Mouse (Mus musculus): ENCODE measurements around the gene Gm47289.

Gene Gm47289

DNA sequence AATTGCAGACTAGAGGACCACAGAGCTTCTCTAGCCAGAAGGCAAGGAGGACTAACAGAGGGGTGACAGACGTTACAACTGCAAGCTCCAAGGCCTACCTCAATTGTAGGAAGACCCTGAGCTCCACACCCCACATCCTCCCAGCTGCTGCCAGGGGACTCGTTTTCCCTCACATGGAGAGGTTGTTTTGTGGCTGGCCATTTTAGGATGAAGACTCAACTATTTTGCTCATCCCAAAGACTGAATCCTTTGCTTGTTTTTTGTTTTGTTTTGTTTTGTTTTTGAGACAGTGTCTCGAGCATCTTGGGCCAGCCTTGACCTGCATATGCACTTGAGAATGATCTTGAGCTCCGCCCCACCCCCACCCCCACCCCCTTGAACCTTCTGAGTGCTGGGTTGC, at the start of gene Gm47289:
Gene Gm47289 (plus strand): TSS at position 301 of the 400 bp plus-strand sequence.
- ATAC-seq (ENCODE audit: insufficient number of reproducible peaks, low FRiP score, low TSS enrichment) = no peak

DNA sequence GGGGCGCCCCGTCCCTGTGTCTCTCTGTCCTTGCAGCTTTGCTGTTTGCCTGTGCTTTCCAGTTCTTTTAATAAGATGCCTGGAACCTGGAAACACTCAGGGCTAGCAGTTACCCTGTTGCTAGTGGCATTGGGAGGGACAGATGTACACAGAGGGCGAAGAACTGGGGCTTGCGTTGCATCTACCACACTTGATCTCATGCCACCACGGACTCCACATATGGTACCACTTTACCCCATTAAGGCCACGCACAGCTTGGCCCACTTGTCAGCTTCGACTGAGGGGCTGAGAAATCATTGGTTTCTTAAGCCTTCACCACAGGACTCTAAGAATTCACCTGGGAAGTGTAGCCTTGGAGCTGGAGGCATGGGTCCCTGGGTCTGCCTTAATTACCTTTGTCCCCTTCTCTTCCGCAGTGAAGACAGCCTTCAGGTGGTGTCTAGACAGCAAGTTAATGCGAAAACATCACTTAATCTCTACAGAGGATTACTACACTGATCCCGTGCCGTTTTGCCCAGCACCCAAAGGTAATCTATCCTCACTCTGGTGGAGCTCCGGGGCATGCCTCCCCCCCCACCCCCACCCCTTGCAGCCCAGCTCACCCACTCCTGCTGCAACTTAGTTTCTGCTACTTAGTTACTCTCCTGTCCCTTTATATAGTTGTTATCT, 49.1 kb upstream of the Gm47289 start:
- ATAC-seq (ENCODE audit: insufficient number of reproducible peaks, low FRiP score, low TSS enrichment) = no peak

DNA sequence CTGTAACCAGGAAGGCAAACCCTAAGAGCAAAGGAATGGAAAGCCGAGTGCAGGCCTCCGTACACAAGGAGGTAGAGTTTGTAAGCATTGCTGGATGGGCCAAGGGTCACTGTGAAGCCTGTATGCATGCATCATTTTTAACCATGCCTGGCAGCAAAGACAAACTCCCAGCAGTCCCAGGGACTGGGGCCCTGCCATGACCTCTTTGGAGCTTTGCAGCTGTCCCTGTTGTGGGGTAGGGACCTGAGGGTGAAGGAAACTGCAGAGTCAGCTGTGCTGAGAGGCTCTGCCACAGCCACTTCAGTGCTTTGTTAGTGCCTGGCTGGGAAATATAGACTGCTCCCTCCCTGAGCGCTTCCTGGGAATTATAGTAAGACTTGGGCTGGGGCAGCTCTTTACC, 48.3 kb upstream of the Gm47289 start:
- ATAC-seq (ENCODE audit: insufficient number of reproducible peaks, low FRiP score, low TSS enrichment) = no peak

DNA sequence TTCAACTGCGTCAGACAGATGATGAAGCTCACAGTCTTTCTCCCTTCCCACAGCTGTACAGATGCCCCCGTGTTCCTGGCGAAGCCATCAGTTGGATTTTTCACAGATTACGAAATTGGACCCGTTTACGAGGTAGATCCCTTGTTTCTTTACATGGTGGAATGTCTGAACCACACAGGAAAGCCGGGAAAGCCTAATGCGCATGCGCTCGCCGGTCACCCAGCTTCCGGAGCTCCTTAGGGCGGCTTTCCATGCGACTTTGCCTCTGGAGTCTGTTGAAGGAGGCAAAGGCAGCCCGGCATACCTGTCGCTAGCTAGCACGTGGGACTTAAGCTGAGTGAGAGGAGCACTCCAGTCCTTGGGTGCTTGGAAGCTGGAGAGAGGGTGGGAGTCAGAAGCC, 44.0 kb upstream of the Gm47289 start:
- no peak for ATAC-seq (ENCODE audit: insufficient number of reproducible peaks, low FRiP score, low TSS enrichment)

DNA sequence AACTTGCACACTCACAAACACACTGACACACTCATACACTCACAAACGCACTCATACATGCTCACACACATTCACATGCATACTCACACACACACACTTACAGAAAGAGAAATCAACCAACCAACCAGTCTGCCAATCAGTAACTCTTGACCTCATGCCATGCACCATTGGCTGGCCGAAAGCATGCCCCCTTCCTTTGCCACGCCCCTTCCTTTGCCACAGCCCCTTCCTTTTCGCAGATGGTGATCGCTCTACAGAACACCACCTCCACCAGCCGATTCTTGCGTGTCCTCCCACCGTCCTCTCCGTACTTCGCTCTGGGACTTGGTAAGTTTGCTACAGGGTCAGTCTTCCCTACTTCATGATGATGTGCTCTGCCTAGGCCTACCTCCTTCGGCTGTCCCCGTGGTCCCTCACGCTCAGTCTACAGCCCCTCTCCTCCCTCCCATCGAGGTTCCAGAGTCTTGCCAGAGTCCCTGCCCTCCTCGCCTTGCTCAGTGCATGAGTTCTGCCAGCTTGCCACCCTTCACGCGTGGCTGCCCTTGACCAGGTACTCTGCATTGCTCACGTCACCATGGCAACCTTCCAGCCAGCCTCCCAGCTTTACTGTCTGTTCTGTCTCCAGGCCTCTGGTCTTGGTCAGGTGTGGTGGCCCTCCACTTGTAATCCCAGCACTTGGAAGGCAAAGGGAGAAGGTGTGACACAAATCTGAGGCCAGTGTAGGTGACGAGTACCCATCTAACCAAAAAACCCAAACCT, 39.4 kb upstream of the Gm47289 start:
- no peak for ATAC-seq (ENCODE audit: insufficient number of reproducible peaks, low FRiP score, low TSS enrichment)

DNA sequence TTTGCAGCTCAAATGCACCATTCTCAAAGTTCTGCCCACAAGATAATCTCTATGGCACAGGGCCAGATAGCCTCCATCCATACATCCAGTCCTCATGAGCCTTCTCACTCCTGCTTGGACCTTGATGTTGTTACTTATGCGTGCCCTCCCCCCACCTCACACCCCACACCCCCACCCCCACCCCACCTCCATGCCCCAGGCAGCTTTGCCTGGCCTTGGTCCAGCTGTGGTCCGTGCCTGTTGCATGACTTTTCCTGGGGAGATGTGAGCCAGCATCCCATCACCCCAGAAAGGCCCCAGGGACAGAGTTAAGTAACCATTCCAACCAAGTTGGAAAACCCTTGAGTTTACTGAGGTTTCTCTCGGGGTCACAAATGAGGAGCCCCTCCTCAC, 38.8 kb upstream of the Gm47289 start:
- ATAC-seq (ENCODE audit: insufficient number of reproducible peaks, low FRiP score, low TSS enrichment) = no peak

DNA sequence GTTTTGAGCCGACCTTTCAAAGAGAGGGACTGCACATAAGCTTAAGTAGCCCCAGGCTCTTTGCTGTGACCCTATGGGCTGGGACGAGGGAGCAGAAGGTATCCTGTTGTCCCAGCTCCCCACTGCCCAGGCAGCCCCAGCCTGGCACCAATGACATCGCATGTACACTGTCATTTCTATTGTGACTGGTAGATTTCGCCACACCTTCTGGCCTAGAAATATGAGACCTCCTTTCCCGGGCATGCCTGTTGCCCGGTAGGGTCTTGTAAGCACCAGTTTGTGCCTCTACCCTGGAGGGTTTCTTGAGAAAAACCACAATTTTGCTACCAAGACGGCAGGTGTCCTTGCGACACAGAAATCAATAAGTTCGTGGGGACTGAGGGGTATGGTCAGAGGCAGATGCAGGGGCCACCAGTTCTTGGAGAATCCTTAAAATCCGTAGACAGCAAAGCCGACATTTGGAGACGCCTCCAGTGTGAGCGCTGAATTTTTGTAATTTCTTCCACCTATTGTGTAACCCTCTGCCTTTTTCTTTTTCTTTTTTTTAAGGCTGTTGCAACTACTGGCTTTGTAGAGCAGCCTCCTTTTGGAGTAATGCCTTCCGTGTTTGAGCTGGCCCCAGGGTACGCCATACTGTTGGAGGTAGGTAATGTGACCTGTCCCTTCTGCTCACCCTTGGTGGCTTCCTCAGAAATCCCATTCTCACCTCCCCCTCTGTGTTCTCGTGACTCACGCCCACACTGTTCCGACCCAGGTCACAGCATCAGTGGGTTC, 36.2 kb upstream of the Gm47289 start:
- no peak for ATAC-seq (ENCODE audit: insufficient number of reproducible peaks, low FRiP score, low TSS enrichment)

DNA sequence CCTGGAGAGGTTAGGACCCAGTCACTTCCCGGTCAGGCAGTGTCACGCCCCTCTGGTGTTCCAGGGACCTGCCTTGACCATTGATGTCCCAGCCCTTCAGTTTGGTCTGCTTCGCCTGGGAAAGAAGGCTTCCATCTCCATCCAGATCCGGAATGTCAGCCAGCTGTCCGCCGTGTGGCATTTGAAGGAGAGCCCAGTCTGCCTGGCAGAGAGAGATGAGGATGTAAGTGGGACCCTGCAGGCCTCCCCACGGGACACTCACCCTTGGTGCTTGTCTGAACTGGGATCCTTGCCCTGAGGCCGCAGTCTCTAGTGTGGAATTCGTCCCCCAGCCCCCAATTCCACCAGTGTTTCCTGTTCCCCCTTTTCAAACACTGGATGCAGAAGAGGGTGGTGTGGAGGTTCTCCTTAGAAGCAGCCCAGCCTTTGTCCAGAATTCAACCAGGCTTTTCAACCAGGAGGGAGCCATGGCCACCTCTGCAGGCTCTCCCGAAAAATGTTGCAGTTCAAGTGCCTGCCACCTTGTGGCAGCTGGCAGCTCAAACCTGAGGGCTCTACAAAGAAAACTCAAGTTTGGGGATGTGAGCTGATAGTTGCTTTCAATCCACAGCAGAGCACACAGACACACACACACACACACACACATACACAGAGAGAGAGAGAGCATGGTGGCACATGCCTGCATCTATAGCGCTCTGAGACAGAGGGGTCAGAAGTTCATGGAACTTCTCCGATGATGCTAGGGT, 30.4 kb upstream of the Gm47289 start:
- ATAC-seq (ENCODE audit: insufficient number of reproducible peaks, low FRiP score, low TSS enrichment) = no peak

- ATAC-seq (ENCODE audit: insufficient number of reproducible peaks, low FRiP score, low TSS enrichment) = no peak
These were observed 28.3 kb upstream of the Gm47289 start for GRCm38 (mm10) chr9:119130692-119131091.

- no peak for ATAC-seq (ENCODE audit: insufficient number of reproducible peaks, low FRiP score, low TSS enrichment)
These were observed 20.1 kb upstream of the Gm47289 start for GRCm38 (mm10) chr9:119138836-119139235.

GRCm38 (mm10) chr9:119142066-119142465, 16.9 kb upstream of the Gm47289 start:
- no peak for ATAC-seq (ENCODE audit: insufficient number of reproducible peaks, low FRiP score, low TSS enrichment)

- ATAC-seq (ENCODE audit: insufficient number of reproducible peaks, low FRiP score, low TSS enrichment) = no peak
These were observed 15.6 kb upstream of the Gm47289 start for GRCm38 (mm10) chr9:119143372-119143771.

DNA sequence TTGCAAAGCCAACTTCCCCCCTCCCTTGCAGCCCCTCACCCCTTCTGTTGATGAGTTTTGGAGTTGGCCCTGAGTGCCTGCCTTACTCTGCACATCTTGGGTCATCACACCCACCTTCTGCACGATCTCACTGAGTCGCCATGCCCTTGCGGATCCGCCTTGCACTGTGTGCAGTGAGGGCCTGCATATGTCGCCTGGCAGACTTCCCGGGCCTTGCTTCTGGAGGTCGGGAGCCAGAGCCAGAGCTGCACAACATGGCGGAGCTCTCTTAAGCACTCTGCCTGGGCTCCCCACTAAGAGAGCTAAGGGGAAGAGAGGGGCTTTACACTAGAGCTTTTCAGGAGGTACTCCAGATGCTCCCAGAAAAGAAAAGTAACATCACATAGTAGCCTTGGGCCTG, 14.3 kb upstream of the Gm47289 start:
- no peak for ATAC-seq (ENCODE audit: insufficient number of reproducible peaks, low FRiP score, low TSS enrichment)

GRCm38 (mm10) chr9:119145137-119145536, 13.8 kb upstream of the Gm47289 start:
- ATAC-seq (ENCODE audit: insufficient number of reproducible peaks, low FRiP score, low TSS enrichment) = no peak

DNA sequence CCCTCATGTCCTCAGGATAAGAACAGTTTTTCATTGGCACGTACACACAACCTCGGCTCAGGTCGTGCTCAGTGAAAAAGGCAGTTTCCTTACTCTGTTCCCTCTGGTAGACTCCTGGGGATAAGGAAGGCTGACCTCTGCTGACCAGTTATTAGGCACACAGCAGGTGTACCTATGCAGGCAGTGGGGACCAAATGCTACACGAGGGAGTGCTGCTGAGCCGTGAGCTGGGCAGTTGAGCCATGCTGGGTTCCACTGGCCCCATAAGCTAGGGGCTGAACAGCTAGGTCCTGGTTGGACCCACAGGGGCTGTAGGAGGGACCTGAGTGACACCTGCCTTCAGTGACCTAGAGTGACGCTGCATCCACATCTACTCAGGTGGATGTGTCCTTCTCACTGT, 13.3 kb upstream of the Gm47289 start:
- no peak for ATAC-seq (ENCODE audit: insufficient number of reproducible peaks, low FRiP score, low TSS enrichment)

- no peak for ATAC-seq (ENCODE audit: insufficient number of reproducible peaks, low FRiP score, low TSS enrichment)
These were observed 12.7 kb upstream of the Gm47289 start for GRCm38 (mm10) chr9:119146098-119146770.

DNA sequence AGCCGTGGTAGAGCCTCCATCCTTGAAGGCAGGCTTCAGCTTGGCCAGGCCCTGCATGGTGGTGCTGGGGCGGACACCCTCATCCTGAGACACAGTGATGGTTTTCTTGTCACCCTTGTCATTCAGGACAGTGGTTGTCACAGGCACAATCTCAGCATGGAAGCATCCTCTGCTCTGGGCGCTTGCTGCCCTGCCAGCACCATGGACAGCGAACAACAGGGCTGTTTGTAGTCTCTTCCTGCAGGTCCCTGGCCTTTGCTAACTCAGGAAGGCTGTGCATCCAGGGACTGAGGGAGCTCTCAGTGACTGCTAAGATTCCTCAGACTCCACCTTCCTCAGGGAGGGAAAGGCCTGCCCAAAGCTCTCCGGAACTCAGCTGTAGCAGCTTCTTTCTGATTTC, 9.4 kb upstream of the Gm47289 start:
- ATAC-seq (ENCODE audit: insufficient number of reproducible peaks, low FRiP score, low TSS enrichment) = no peak

- ATAC-seq (ENCODE audit: insufficient number of reproducible peaks, low FRiP score, low TSS enrichment) = no peak
These were observed 7.2 kb upstream of the Gm47289 start for GRCm38 (mm10) chr9:119151751-119152150.

- no peak for ATAC-seq (ENCODE audit: insufficient number of reproducible peaks, low FRiP score, low TSS enrichment)
These were observed 3.5 kb upstream of the Gm47289 start for GRCm38 (mm10) chr9:119155416-119155815.

- no peak for ATAC-seq (ENCODE audit: insufficient number of reproducible peaks, low FRiP score, low TSS enrichment)
These were observed 3.1 kb upstream of the Gm47289 start for GRCm38 (mm10) chr9:119155826-119156225.
